Mouse (Mus musculus) right cerebral cortex, postnatal 14 days (tissue): ENCODE results near the gene Gm20521.

Experiments used
- DNase-seq: peaks from one replicate; pipeline ENCODE4 v3.0.0; 2022

The Gm20521 gene

GRCm38 (mm10) chr14:54883154-54884021, at the start of gene Gm20521, which contains the start of gene Bcl2l2:
Gm20521 (plus strand) TSS chr14:54883441.
Bcl2l2 (plus strand) TSS chr14:54883377.
- DNase-seq = peak; percentile 82

GRCm38 (mm10) chr14:54843461-54843860, 39.8 kb upstream of the Gm20521 start:
- no peak for DNase-seq

DNA sequence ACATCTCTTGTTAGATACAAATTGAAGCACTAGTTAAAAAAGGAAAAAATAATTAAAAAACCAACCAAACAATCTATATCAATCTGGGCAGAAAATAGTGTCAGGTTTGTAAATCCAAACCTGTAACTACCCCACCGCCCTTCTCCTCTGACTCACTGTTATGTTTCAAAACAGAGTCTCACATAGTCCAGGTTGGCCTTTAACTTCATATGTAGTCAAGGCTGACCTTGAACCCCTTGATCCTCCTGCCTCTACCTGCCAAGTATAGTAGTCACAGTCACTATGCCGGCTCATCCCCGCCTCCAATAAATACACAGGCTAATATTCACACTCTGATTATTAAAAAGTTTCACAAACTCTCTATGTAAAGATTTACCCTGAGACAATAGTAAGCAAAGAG, 27.5 kb upstream of the Gm20521 start:
- no peak for DNase-seq

DNA sequence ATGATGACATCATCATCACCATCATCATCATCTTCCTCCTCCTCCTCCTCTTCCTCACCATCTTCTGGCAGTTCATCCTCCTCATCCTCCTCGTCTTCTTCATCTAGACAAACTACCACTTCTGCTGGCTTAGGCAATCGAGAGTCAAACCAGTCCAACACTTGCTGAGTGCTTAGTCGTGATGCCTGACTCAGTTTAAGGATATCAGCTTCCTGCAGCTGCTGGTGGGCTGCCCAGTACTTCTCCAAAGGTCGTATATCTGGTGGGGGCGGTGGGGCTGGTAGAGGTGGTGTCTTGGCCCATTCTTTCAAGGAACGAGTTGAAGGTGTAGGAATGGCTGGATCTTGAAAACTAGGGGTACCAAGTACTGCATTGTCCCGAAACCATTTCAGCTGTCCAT, 26.5 kb upstream of the Gm20521 start:
- no peak for DNase-seq

DNA sequence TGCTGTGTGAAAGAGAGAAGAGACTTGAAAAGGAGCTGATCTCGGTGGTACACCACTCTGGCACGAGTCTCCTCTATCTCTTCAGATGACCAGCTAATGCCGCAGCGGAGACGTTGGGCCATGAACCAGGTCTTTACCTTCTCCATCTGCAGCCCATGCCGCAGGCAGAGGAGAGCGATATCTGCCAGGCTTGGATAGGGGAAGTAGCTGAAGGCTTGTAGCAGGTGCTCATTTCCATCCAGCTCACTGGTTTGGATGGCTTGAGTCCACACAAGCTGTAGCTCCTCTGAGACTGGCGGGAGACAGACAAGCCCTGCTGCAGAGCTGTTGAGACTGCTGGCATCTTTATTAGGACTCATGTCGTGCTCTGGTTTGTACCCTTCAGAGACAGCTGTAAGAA, 25.4 kb upstream of the Gm20521 start:
- no peak for DNase-seq

DNA sequence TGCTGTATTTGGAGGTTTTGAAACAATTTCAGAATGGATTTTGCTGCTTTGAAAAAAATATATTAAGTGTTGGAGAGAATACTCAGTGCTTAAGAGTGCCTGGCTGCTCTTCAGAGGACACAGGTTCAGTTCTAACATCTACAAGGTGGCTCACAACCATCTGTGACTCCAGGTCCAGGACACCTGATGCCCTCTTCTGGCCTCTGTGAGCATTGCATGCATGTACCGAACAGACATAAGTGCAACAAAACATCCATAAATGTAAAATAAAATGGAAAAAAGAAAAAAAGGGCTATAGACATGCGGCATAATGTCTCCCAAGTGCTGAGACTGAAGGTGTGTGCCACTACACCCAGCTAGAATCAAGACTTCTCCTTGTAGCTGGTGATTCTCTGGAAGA, 22.7 kb upstream of the Gm20521 start:
- DNase-seq = peak; percentile 72

GRCm38 (mm10) chr14:54863501-54864312, 19.5 kb upstream of the Gm20521 start:
- peak; percentile 92 for DNase-seq

DNA sequence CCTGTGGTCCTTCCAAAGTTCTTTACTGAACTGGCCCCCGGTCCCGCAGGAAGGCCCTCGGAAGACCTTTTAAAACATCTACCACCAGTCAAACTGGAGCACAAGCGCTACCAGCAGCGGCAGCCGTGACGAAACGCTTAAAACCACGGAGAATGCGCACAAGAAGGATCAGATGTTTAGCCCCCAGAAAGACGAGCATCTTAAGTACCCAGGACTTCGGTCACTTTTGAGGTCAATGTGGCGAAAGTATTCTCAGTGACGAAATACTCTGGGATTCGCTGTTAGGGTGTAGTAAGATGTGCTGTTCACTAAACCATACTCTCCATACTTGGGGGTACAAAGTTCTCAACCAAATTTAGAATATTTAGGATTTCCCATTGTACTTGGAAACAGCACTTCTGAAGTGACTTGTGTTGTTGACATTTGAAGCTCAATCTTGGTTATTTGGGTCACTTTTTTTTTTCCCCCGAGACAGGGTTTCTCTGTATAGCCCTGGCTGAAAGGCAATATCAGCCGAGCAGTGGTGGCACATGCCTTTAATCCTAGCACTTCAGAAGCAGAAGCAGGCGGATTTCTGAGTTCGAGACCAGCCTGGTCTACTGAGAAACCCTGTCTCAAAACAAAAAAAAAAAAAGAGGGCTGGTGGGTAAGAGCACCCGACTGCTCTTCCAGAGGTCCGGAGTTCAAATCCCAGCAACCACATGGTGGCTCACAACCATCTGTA, 18.8 kb upstream of the Gm20521 start:
- no peak for DNase-seq

DNA sequence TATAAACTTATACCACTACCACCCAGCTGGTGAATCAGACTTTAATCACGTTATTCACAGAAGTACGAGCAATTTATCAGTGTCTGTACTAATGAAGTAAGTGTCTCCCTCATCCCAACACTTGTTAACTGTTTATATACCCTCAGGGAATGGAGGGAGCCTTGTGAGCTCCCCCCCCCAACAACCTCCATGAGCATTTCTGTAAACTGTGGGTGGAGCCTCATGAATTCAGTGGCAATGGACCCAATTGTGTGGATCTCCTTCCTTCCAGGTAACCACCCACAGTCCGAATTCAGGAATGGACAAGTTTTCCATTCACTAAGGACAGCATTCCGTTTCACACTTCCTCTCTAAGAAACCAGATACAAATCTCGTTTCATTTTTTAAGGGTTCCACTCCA, 17.6 kb upstream of the Gm20521 start:
- DNase-seq = no peak

GRCm38 (mm10) chr14:54866268-54866667, 17.0 kb upstream of the Gm20521 start:
- no peak for DNase-seq

GRCm38 (mm10) chr14:54866936-54867335, 16.3 kb upstream of the Gm20521 start:
- DNase-seq = no peak

- no peak for DNase-seq
Measured at GRCm38 (mm10) chr14:54868026-54868425, 15.2 kb upstream of the Gm20521 start.

DNA sequence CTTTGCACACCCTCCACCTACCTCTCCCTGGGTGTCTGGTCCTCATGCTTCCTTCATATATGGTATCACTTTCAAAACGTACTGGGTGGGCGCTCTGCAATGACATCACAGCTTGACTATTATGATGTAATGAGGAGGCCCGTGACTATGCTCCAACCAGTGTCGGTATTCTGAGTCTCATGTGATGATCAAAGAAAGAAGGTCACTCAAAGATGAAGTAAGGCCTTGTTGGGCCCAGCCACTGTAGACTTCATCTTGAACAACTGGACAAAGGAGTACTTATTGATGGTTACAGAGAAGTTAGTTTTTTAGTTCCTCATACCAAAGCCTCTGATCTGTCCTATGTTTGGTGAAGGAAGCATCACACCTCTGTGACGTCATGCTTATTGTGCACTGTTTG, 12.4 kb upstream of the Gm20521 start, which contains the start of gene Homez:
Gene Homez (minus strand): TSS at position 101 of the 400 bp plus-strand sequence.
- no peak for DNase-seq

GRCm38 (mm10) chr14:54874165-54874564, 9.1 kb upstream of the Gm20521 start:
- DNase-seq = no peak

DNA sequence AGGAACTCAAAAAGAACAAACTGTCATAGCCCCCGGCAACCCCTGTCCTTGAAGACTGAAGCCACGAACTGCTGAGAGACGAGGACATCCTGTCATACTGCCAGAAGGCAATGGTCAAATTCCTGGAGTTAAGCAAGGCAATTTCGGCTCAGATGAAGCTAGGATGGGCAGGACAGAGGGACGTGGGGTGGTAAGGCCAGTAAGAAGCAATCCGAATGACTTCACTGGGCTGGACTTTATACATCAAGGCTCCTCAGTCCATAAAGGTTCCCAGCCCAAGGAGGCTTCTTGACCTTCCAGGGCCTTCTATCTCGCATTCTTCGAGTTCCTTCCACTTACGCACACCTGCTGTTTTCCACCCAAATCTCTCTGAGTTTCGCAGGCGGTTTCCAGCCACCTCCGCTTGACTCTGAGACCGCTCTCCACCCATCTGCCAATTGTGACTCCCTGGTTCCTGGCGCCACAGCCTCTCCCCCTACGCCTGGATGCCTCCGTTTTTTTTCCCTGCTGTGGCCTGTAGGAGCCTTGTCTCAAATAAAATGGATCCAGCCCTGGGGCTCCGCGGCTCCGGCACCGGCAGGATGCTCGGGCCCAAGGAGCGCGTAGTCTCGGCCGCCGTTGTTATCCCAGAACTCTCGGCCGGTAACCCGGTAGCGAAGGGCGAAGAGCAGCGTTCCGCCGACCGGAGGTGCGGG, 7.2 kb upstream of the Gm20521 start:
- DNase-seq = no peak

DNA sequence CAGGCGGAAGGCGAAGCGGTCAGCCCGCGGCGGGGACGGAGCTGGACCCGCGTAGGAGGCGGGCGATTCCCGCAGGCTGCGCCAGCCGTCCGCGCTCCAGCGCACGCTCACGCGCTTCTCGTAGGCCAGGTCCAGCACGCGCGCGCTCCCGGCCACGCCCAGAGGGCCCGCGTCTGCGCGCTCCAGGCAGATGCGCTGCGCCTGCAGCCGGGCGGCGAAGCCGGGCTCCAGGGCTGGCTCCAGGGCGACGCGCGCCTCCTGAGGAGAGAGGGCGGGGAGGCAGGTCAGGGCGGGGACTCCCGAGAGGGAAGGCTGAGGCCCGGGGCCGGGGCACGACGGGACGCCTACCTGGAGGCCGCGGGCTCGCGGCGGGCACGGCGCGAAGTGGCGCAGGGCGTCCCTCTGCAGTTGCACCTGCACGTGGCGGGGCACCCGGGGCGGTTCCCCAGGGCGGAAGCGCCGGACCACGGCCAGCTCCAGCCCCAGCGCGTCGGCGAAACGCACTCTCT, 6.6 kb upstream of the Gm20521 start:
- DNase-seq = peak; percentile 88

GRCm38 (mm10) chr14:54877048-54877715, 6.1 kb upstream of the Gm20521 start, which contains the start of gene Ppp1r3e:
Ppp1r3e (minus strand) TSS chr14:54877550.
- peak; percentile 62 for DNase-seq

DNA sequence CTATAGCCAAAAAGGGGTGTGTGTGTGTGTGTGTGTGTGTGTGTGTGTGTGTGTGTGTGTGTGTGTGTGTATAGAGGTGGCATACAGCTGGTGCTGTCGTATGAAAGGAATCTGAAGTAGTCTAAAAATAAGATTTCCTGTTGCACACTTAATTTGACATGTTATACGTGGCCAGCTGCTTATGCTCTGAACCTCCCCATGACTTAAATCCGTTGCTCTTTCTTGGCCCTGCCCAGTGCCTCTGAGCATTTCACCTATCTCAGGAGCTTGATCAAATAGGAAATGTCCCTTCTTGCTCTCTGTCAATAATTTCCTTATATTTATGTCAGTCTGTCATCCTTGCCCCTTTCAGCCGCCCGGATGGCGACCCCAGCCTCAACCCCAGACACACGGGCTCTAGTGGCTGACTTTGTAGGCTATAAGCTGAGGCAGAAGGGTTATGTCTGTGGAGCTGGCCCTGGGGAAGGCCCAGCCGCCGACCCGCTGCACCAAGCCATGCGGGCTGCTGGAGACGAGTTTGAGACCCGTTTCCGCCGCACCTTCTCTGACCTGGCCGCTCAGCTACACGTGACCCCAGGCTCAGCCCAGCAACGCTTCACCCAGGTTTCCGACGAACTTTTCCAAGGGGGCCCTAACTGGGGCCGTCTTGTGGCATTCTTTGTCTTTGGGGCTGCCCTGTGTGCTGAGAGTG, 926 bp downstream of the Gm20521 start:
- no peak for DNase-seq

GRCm38 (mm10) chr14:54885309-54885708, 2.1 kb downstream of the Gm20521 start:
- no peak for DNase-seq

GRCm38 (mm10) chr14:54892200-54892599, 9.0 kb downstream of the Gm20521 start, which contains the start of gene Pabpn1:
Pabpn1 (plus strand) TSS chr14:54892500.
- DNase-seq = no peak

GRCm38 (mm10) chr14:54893651-54894181, 10.5 kb downstream of the Gm20521 start:
- DNase-seq = peak; percentile 93
